Mouse (Mus musculus) kidney, adult 2 months (tissue): ENCODE measurements around the gene Rpp14.

Source experiments
- CTCF ChIP-seq: fragments of 200-500 bp; conservative IDR thresholded peaks from 2 replicates; pipeline ENCODE4 v1.5.1; 2011; ENCODE audit warnings: low read depth, mild to moderate bottlenecking, control low read depth, low read length, moderate library complexity, mixed read lengths; ENCODE audit not compliant: insufficient read depth, insufficient read length
- POLR2A ChIP-seq: fragments of 200-500 bp; IDR thresholded peaks from one replicate; pipeline ENCODE4 v1.6.1; 2011; ENCODE audit warnings: low read depth, low read length, control low read depth

- TF ChIP-seq CTCF (no peak), POLR2A (no peak)
These were observed 55.0 kb downstream of the Rpp14 start for GRCm38 (mm10) chr14:8135130-8135529.
